Mouse (Mus musculus): ENCODE data around the gene Slamf8.

Slamf8 gene

DNA sequence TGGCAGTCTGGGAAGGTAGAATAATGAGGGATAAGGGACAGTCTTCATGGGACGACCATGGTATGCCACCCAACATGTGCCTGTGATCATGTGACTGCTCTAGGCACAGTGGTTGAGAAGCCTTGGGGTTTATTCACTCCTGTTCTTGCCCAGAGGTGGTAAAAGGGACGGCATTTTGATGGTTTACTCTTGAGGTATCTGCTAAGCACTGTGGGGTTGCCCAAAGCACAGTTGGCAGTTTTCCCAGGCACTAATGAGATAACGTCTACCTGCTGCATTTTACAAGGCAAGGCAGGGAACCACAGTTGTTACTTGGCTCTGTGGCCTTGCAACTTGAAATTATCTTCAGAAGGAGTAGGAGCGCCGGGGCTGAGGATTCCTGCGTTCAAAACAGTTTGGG is 50.5 kb downstream of the Slamf8 start:
- DNase-seq (ENCODE audit: inconsistent age in 2 of 2, low spot score in 1 of 2): no peak

GRCm38 (mm10) chr1:172535116-172535515 is 55.3 kb downstream of the Slamf8 start:
- DNase-seq (ENCODE audit: inconsistent age in 2 of 2, low spot score in 1 of 2): no peak

- DNase-seq (ENCODE audit: inconsistent age in 2 of 2, low spot score in 1 of 2): peak; percentile 25 to 71
Observed at GRCm38 (mm10) chr1:172532551-172532950, 57.8 kb downstream of the Slamf8 start.
